Mouse (Mus musculus): ENCODE data around the gene Mixl1.

Gene Mixl1

GRCm38 (mm10) chr1:180696626-180697352 lies at the start of gene Mixl1:
TSS of gene Mixl1 (minus strand) at chr1:180697034.
- no peak for DNase-seq

DNA sequence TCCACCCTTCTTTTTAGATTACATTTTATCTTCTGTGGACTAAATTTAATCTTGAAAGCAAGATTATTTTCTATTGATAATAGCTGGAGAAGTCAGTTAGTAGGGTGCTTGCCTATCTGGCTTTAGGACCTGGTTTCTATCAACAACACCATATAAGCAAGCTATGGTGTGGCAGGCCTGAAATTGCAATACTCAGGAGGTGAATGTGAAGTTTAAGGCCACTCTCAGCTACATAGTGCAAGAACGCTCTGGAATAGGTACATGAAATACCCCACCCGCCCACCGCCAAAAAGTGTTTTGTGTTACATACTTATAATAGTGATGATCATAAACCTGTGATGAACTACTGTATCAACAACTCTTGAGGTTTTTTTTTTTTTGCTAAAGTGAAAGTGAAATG lies 32.4 kb upstream of the Mixl1 start:
- DNase-seq = no peak

GRCm38 (mm10) chr1:180726183-180726582 lies 29.3 kb upstream of the Mixl1 start:
- DNase-seq = no peak

- DNase-seq = peak; percentile 91
Observed at GRCm38 (mm10) chr1:180725704-180726179, 28.9 kb upstream of the Mixl1 start, which contains the start of gene Acbd3. TSS of gene Acbd3 (plus strand) at chr1:180726043.

- DNase-seq = no peak
Observed at GRCm38 (mm10) chr1:180723701-180724238, 26.9 kb upstream of the Mixl1 start.

- DNase-seq = no peak
Observed at GRCm38 (mm10) chr1:180722608-180723007, 25.8 kb upstream of the Mixl1 start.

DNA sequence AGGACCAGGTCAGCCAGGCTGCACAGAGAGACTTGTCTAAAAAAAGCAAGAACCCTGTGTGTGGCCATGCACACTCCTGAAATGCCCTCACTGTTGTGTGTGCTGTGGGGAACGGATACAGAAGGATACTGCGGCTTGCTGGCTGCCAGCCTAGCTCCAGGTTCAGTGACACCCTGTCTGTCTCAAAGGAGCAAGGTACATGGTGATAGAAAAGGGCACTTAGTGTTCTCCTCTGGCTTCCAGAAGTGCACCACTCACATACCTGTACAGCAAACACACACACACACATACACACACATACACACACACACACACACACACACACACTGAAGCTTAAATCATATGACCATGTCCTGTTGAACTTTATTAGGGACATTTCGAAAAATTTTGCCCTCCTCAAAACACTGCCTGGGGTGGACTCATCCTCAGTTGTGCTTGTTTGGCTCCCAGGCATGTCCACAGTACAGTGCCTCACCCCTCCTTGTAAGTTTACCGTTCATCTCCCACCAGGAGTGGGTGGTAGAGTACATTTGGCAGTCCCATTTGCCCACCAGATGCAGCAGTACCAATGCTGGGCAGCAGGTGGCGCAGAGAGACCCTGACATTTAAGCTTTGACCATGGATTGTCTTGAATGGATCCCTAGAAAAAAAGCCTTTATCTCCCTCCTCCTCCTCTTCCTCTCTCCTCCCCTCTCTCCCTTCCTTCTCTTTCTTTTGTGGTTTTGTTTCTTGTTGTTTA lies 23.3 kb upstream of the Mixl1 start:
- peak; percentile 60 for DNase-seq

DNA sequence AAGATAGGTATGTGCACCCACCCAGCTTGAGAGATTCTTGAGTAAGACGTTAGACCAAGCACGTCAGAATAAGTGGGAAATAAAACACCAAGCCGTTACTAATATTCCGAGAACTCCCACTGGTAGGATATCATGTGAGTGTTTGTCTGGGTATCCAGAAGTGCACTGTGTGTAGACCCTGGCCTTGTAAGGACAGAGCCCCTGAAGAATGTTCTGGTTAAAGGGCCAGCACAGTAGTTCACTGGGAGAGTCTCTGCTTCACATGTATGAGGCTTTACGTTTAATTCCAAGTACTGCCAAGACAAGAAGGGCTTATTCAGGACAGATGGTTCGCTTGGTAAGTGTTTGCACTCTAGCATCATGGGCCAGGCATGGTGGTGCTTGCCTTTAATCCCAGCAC lies 22.6 kb upstream of the Mixl1 start:
- no peak for DNase-seq

DNA sequence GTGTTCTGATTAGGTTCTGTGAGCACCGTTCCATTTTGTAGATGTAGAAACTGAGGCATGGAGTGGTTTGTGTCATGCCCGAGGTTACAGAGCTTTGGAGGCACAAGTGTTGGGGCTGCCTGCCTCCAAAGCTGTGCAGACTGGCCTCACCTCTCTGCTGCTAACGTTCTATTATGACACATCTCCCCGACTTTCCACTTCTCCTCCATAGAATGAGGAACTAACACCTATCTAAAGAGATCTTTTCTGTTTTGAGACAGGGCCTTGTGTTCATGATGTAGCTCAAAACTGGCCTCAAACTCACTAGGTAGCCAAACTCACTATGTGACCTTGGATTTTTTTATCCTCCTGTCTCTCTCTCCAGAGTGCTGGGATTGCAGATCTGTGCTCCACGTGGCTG lies 21.9 kb upstream of the Mixl1 start:
- DNase-seq = no peak

GRCm38 (mm10) chr1:180708935-180709776 lies 12.3 kb upstream of the Mixl1 start:
- DNase-seq = no peak

DNA sequence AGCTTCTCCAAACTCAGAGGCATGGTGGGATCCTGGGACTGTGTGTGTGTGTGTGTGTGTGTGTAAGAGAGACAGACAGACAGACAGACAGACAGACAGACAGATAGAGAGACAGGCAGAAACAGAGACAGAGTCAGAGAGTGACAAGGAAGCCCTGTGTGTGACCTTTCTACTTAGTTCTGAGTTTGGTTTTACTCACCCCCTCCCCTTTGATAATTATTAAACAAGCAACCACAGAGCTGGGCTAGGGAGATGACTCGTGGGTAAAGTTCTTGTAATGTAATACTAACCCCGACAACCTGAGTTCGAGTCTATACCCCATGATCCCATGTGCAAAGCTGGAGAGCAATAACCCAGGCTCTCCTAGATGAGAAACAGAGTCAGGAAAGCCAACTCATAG lies 11.0 kb upstream of the Mixl1 start:
- no peak for DNase-seq

GRCm38 (mm10) chr1:180707368-180707767 lies 10.5 kb upstream of the Mixl1 start:
- no peak for DNase-seq

DNA sequence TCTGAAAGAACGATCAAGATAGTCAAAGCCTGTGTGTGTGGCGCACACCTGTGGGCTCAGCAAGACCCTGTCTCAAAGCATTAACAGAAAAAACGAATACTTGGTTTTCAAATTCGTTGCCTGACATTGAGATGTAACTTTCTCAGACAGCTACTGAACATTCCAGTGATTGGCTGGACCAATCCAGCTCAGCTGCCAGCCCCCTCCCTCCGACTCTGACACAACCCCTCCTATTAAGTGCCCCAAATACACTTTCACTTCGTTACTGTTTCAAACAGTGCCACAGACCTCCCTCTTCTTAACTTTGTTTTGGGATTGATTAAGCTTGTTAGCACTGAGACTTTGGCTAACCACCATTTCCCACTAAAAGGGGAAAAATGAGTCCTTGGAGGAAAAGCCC lies 6.6 kb upstream of the Mixl1 start:
- DNase-seq = no peak

- no peak for DNase-seq
Observed at GRCm38 (mm10) chr1:180698063-180698462, 1.2 kb upstream of the Mixl1 start.

DNA sequence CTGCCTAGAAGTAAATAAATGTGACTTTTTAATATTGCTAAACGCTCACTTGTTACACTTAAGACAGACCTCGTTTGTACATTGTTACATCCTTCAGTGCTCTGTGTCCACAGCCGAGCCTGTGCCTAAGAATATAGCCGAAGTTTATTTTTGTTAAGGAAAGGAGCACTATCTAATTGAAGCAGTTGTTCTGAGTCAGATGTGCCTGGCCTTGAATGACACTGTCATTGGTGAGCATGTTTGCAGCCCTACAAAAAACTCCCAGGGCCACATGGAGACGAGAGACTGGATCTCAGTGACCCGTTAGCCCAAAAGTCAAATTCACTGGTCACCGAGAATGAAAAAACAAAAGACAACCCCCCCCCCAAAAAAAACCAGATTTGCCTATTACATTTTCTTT lies 5.5 kb downstream of the Mixl1 start:
- DNase-seq = no peak
